Mouse (Mus musculus) cerebellum, adult 8-10 months (tissue): ENCODE results near the gene Ctdspl.

Source experiments
- DNase-seq: peaks from one replicate; pipeline ENCODE4 v3.0.0; 2022

Gene Ctdspl

GRCm38 (mm10) chr9:118991750-118992585 is 65.7 kb downstream of the Ctdspl start:
- no peak for DNase-seq

DNA sequence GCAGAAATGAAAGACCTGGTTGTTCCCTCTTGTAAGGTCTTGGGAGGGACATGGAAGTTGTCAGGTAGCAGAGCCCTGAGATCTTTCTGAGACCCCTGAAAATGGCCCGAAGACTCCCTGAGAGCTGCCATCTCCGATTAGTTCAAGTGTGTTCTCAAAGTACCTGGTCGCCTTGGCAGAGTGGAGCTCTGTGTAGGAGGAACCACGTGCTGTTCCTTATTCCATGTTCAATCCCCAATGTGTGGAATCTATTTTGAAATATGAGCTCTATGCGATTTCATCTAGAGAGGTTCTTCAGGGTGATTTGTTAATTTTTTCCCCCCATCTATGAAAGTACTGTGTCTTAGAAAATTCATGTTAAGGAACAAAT is 66.3 kb downstream of the Ctdspl start:
- DNase-seq, result no peak

DNA sequence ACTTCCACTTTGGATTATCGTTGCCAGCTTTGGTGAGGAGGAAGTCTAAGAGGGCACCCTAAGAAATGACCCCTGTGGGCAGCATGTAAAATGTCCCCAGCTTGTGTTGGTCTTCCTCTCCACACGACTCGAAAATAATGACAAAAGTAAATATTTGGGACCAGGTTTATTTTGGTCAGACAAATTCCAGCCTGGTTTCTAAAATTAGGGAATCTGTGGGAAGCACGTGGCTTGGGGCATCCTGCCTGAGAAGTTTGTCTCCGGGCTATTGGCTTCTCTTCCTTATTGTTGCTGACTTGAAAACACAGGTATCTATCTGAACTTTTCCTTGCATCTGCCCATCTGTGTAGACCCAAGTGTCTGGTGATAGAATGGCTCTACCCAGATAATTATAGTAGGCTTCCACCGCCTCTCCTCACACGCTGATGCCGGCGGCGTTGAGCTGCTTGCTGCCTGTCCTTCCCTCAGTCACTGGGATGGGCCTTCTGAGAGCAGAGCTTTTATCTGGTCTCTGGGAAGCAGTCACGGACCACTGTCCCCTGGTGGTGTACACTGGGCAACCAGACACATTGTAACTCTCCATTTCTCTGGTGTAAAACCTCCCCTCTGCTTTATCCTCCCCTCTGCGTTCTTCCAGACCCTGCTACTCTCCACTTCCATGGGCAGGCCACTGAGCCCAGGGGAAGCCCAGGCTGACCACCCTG is 68.4 kb downstream of the Ctdspl start:
- DNase-seq, result no peak

DNA sequence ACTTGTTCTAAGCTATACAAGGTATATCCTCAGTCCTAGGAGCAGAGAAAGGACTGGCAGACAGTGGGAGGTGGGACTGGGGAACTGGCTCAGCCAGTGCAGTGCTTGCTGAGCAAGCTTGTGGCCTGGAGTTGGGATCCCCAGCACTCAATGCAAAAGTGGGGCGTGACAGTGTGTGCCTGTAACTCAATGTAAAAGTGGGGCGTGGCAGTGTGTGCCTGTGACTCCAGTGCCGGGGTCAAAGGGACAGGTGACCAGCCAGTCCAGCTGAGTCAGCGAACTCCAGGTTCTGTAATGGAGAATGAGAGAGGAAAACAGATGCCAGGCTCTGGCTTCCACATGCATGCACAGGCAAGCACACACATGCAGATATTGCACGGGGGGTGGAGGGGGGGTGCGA is 69.3 kb downstream of the Ctdspl start:
- no peak for DNase-seq

- no peak for DNase-seq
These were observed 71.0 kb downstream of the Ctdspl start for GRCm38 (mm10) chr9:118997241-118997640.

- no peak for DNase-seq
These were observed 73.9 kb downstream of the Ctdspl start for GRCm38 (mm10) chr9:119000196-119000595.

- DNase-seq, result no peak
These were observed 76.0 kb downstream of the Ctdspl start for GRCm38 (mm10) chr9:119002267-119002666.

- DNase-seq, result no peak
These were observed 77.9 kb downstream of the Ctdspl start for GRCm38 (mm10) chr9:119003990-119004702.

DNA sequence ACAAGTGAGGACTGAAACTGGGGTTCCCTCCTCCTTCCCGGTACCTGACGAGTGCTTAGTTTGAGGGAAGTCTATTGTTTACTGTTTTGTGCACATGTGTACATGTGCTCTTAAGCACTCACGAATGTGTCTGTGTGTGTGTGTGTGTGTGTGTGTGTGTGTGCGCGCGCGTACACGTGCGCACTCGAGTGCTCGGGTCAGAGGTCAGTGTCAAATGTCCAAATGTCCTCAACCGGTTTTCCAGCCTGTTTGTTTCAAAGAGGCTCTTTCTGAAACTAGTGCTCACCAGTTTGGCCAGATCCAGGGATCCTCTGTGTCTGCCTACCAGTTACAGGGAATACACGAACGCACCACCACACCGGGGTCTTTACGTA is 78.4 kb downstream of the Ctdspl start:
- DNase-seq, result no peak

DNA sequence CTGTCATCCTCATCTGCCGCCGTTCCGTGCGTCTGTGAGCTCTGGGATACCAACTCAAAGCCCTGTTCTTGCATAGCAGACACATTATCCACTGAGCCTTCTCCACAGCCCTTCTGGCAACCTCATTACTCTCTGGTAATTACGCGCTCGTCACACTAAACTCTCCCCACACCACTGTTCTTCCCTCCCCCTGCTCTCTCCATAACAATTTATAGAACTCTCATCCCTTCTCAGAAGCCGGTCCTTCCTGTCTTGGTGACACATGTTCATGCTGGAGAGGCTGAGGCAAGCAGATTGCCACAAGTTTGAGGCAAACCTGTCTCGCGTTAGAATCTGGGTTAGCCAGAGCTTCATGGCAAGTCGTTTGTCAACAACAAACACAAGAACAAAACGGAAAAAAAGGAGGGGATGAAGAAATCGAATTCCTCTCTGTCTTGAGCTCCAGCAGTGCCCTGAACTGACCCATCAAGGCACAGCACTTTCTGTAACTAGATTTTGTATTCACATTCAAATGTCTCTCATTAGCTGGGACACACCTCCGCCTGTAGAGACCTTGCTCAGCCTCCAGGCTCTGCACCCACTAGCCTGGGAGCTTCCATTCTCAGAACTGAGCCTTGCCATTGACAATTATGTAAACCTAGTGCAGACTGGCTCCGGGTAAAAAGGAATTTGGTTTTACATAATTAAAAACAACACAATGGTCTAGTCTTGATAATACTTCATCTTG is 79.2 kb downstream of the Ctdspl start:
- no peak for DNase-seq

DNA sequence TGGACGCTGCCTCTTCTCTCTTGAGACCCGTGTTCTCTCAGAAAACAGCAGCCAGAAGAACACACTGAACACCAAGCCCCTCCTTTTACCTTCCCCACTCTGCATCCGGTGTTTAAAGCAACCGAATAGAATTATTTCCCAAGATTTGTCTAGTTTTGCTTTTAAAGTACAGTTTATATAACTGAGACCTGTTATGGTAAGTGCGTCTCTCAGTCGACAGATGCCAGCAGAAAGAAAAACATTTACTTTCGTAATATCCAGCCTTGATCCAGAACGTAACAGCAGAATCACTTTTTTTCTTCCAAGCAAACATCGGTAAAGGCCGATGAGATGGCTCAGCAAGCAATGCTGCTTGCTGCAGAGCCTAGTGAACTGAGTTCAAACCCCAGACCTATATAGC is 81.0 kb downstream of the Ctdspl start:
- DNase-seq, result no peak

- no peak for DNase-seq
These were observed 82.6 kb downstream of the Ctdspl start for GRCm38 (mm10) chr9:119008871-119009270.

- DNase-seq, result no peak
These were observed 84.0 kb downstream of the Ctdspl start for GRCm38 (mm10) chr9:119010156-119010710.

DNA sequence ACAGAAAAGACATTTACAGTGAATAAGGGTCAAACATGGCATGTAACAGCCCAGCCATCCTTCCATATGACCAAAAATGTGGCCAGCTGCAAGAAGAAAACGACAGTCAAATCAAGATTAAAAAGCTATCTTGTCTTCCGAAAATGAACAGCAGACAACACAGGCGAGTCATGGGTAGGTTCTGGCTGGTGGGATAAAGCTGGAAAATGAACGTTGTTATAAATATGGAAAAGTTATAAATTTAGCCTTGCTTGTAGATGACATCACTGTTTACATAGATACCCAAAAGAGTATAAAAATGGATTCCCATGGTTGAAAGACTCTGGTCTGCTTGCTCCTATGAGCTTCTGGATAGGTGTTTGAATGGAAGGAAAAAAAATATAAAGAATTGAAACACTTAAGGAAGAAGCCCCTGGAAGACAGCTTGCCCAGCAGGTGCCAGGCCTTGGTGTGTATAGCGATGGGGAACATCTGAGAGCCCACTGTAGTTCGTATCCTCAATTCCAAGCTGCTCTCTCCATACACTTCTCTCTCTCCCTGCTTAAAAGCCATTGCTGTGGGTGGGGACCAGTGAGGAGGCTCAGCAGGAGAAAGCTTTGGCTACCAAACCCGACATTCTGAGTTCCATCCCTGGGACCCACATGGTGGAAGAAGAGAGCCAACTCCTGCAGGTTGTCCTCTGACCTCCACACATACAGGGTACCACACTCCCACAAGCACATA is 90.7 kb downstream of the Ctdspl start:
- DNase-seq, result no peak

- DNase-seq, result no peak
These were observed 95.5 kb downstream of the Ctdspl start for GRCm38 (mm10) chr9:119021731-119022130.

DNA sequence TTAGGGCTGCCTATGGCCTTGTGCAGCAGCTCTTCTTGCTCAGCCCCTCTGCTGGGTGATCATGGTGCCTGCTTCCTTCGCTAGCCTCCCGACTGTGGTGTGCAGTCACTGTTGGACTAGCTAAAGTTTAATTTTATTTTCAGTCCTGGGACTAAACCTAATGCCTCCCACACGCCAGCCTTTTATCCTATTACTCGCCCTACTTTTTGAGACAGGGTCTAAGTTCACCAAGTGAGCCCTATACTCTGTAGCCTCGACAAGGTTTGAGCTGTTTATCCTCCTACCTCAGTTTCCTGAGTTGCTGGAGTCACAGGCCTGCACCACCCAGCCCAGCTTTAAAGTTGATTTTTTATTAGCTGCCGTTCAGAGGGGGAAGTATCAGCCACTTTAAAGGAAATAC is 99.0 kb downstream of the Ctdspl start:
- DNase-seq, result no peak

DNA sequence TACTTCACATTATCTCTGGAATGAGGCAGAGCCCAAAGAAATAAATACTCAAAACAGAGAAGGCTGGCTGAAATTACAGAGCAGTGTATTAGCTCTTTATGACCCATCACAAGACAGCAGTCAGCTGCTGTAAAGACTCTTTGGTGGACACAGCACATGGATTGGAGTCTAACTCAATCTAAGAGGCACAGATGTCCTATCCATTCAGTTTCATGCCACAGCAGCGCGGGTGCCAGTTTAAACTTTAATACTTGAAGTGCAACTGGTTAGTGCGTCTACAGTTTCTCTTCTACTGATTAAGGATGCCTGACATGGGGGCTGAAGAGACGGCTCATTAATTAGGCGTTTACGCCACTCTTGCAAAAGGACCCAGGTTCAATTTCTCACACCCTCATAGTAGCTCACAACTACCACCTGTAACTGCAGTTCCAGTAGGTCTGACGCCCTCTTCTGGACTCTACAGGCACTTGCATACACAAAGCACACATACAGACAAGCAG is 99.6 kb downstream of the Ctdspl start:
- no peak for DNase-seq

- DNase-seq, result no peak
These were observed 101.1 kb downstream of the Ctdspl start for GRCm38 (mm10) chr9:119027337-119027736.

DNA sequence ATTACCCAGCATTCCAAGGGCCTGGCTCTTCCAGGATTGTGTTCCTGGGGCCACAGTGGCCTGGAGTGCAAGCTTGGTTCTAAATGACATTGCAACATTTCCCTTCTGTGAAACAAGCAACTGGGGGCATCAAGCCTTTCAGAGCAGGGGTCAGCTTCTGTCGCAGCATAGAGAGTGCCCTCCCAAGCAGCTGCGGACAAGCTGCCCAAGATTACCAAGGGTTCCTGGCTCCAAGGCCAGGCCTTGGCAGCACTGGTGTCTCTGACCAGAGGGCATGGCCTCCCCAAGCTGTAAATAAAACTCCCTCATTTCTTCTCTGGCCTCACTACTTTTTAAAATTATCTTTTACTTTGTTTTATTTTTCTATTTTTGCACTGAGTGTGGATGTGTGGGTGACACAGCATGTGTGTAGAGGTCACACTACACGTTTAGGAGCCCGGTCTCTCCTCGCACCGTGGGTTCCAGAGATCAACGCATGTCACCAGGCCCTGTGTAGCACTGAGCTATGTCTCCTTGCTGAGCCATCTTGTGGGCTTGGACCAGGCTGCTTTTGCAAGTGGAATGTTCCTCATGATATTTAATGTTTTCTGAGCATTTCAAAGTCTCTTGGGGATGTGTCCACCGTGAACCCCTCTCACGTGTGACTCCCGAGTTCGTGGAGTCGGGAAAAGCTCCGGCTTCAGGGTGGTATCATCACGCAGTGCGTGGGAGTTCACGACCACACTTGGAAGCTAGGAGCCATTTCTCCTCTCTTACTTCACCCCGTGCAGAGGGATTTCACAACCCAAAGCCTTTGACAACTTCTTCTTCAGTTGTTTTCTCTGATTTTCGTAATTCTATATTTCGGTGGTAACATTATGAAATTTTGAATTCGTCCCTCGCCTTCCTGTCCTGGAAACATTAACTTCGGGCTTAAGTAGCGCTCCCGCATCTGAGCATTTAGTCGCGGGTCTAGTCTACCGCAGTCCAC is 102.3 kb downstream of the Ctdspl start:
- DNase-seq, result no peak

- DNase-seq, result peak; percentile 20
These were observed 103.3 kb downstream of the Ctdspl start for GRCm38 (mm10) chr9:119029568-119029967.

DNA sequence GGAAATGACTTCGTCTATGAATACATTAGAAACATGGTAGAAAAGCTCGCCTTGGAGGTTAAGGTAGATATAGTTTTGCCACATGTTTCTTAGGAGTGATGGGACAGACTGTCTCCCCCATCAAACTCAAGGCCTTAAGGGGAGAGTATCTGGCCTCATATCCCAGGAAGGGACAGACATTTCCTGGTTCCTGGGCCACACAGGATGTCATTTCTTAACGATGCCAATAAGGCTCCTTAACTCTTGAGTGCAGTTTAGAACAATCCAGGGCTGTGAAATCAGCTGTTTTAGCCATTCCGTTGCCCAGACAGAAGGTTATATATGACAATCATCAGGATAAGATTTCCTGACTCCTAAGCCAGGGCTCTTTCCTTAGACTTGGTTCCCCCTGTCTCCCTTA is 104.8 kb downstream of the Ctdspl start:
- DNase-seq, result no peak
